In genomic region chr8:36346682-36347324, GRCm38 (mm10) we compare ENCODE assay signal across 8 mouse cellular contexts.
DNase-seq lines count a peak whose midpoint lies in the region; ATAC-seq and TF ChIP-seq lines count a peak whose summit lies in the region.

No protein-coding gene starts in this region.

- H3K4me3 ChIP-seq in MEL (ENCODE audit: control insufficient read depth in 1 of 2, insufficient read depth in 1 of 2, low read depth in 2 of 2, low read length in 2 of 2), result no peak overlapping the region
- no peak overlapping the region for H3K4me3 ChIP-seq in forebrain, postnatal 0 days (ENCODE audit: low read depth, low read length)
- no peak overlapping the region for H3K4me3 ChIP-seq in hindbrain, embryonic 14.5 days (replicated peaks; ENCODE audit: low read length)

- no peaks in the 10 kb centered on the region for H3K9me3 ChIP-seq in MEL (replicated peaks; ENCODE audit: insufficient read depth, low read length)
- no peaks in the 10 kb centered on the region for H3K9me3 ChIP-seq in forebrain, postnatal 0 days (ENCODE audit: low read length)
- no peaks in the 10 kb centered on the region for H3K9me3 ChIP-seq in hindbrain, embryonic 14.5 days (ENCODE audit: control insufficient read depth, low read length)

- TF ChIP-seq CTCF in MEL (IDR thresholded peaks at IDR 0.05 in 2 of 3, conservative IDR thresholded peaks at IDR 0.05 in 1 of 3; ENCODE audit: control insufficient read depth in 1 of 3, insufficient read depth in 1 of 3, low read depth in 2 of 3, low read length in 3 of 3, poor library complexity in 1 of 3, severe bottlenecking in 1 of 3), result peak; percentile 82 to 98 (median 83)
- TF ChIP-seq CTCF in forebrain, postnatal 0 days (IDR thresholded peaks at IDR 0.05; ENCODE audit: low read depth), result peak; percentile 94

- H3K27ac ChIP-seq in MEL (ENCODE audit: control insufficient read depth, low read depth, low read length), result no peak overlapping the region
- no peak overlapping the region for H3K27ac ChIP-seq in forebrain, postnatal 0 days (ENCODE audit: low read depth, low read length)
- H3K27ac ChIP-seq in hindbrain, embryonic 14.5 days, result no peak overlapping the region

- H3K4me2 ChIP-seq in forebrain, postnatal 0 days (ENCODE audit: low read depth), result no peak overlapping the region
- no peak overlapping the region for H3K4me2 ChIP-seq in hindbrain, embryonic 14.5 days (replicated peaks)

- peak; percentile 91 for ATAC-seq in cerebellum, adult (ENCODE audit: insufficient number of reproducible peaks, low FRiP score, low TSS enrichment)
- ATAC-seq in forebrain, postnatal 0 days, result peak; percentile 66
- peak; percentile 73; the same call in 1 of the 2 replicates for ATAC-seq in hindbrain, embryonic 14.5 days (ENCODE audit: low FRiP score)
- peak; percentile 100 for ATAC-seq in megakaryocyte progenitor cell, adult 5-6 weeks (replicated peaks; ENCODE audit: poor library complexity)

- TF ChIP-seq EP300 in MEL (IDR thresholded peaks at IDR 0.05; ENCODE audit: low read depth in 1 of 2, low read length in 2 of 2), result no peak

- WGBS in forebrain, postnatal 0 days, result 46% methylated on average over 7 of the region's 7 CpGs
- WGBS in hindbrain, embryonic 14.5 days, result 50% methylated on average over 7 of the region's 7 CpGs

- TF ChIP-seq POLR2A in MEL (IDR thresholded peaks at IDR 0.05; ENCODE audit: control insufficient read depth in 1 of 2, insufficient read depth in 1 of 2, low read depth in 1 of 2, low read length in 2 of 2, poor library complexity in 1 of 2), result no peak

- DNase-seq in MEL (ENCODE audit: low read depth, low spot score), result peak; percentile 83
- DNase-seq in forebrain, postnatal 0 days, result peak; percentile 73
- peak; percentile 82 for DNase-seq in hindbrain, embryonic 14.5 days (ENCODE audit: low spot score)
- DNase-seq in left cerebral cortex, adult 11 months (ENCODE audit: low spot score), result peak; percentile 73
- DNase-seq in right cerebral cortex, postnatal 10 days (ENCODE audit: low spot score in 2 of 2), result peak; percentile 76 to 81
- peak; percentile 85 for DNase-seq in urinary bladder, postnatal 14 days (ENCODE audit: low spot score)

- H3K79me2 ChIP-seq in MEL (ENCODE audit: control insufficient read depth, insufficient read depth, low read length, poor library complexity), result no peaks in the 10 kb centered on the region

- no peak overlapping the region for H3K9ac ChIP-seq in MEL (ENCODE audit: control insufficient read depth, low read depth, low read length, poor library complexity, severe bottlenecking)
- H3K9ac ChIP-seq in forebrain, postnatal 0 days, result no peak overlapping the region
- no peak overlapping the region for H3K9ac ChIP-seq in hindbrain, embryonic 14.5 days

- no peaks in the 10 kb centered on the region; a peak in 1 of 4 replicates for H3K27me3 ChIP-seq in MEL (ENCODE audit: control insufficient read depth in 1 of 2, insufficient read depth in 2 of 2, low read length in 2 of 2)
- H3K27me3 ChIP-seq in forebrain, postnatal 0 days (ENCODE audit: insufficient read depth, low read length), result no peaks in the 10 kb centered on the region
- H3K27me3 ChIP-seq in hindbrain, embryonic 14.5 days (ENCODE audit: control insufficient read depth, insufficient read depth, low read length), result no peaks in the 10 kb centered on the region

- no peaks in the 10 kb centered on the region for H3K4me1 ChIP-seq in MEL (ENCODE audit: control insufficient read depth in 1 of 2, insufficient read depth in 2 of 2, low read length in 2 of 2)
- H3K4me1 ChIP-seq in forebrain, postnatal 0 days (ENCODE audit: insufficient read depth), result no peaks in the 10 kb centered on the region
- 0 out of 2 replicates have a peak, but pooled peaks cover 8% of the 10 kb centered on the region for H3K4me1 ChIP-seq in hindbrain, embryonic 14.5 days (replicated peaks; ENCODE audit: control insufficient read depth, insufficient read depth, low read length)

- TF ChIP-seq RAD21 in MEL (IDR thresholded peaks at IDR 0.05; ENCODE audit: low read depth, low read length), result peak; percentile 99

- H3K36me3 ChIP-seq in MEL (ENCODE audit: control insufficient read depth in 1 of 2, insufficient read depth in 2 of 2, low read length in 2 of 2), result no peaks in the 10 kb centered on the region
- H3K36me3 ChIP-seq in forebrain, postnatal 0 days (ENCODE audit: insufficient read depth), result no peaks in the 10 kb centered on the region
- no peaks in the 10 kb centered on the region for H3K36me3 ChIP-seq in hindbrain, embryonic 14.5 days (replicated peaks; ENCODE audit: control insufficient read depth, insufficient read depth)

TF ChIP-seq in MEL, 35 proteins besides CTCF, POLR2A, EP300 and RAD21:
- TF ChIP-seq MYB (IDR thresholded peaks at IDR 0.05; ENCODE audit: low read depth, low read length) (no peak), HCFC1 (IDR thresholded peaks at IDR 0.05; ENCODE audit: low read depth, low read length) (no peak), ELF1 (IDR thresholded peaks at IDR 0.05; ENCODE audit: low read depth, low read length) (peak; percentile 56), SMC3 (IDR thresholded peaks at IDR 0.05; ENCODE audit: low read depth, low read length) (peak; percentile 99), ZC3H11A (IDR thresholded peaks at IDR 0.05; ENCODE audit: low read depth, low read length) (peak; percentile 99), TAL1 (IDR thresholded peaks at IDR 0.05; ENCODE audit: low read length) (no peak), SIN3A (IDR thresholded peaks at IDR 0.05; ENCODE audit: low read length) (peak; percentile 51; the same call in 1 of the 2 replicates)
